Mouse (Mus musculus) frontal cortex, postnatal 36 days (tissue): ENCODE measurements around the gene Plekha4.
"Not testable (repeated sequence)": the region's sequence is repeated elsewhere in the genome, so short reads cannot be mapped to it uniquely, and the experiment has no call there.

ENCODE experiments used
- DNase-seq, 2 experiments: peaks; one replicate each; pipeline ENCODE4 v3.0.0; 2022; ENCODE audit warnings: low spot score in 2 of 2

The Plekha4 gene

GRCm38 (mm10) chr7:45525809-45526473, at the start of gene Plekha4, which contains the start of gene Ppp1r15a:
Plekha4 (plus strand) TSS chr7:45526330.
Ppp1r15a (minus strand) TSS chr7:45526268.
- peak; percentile 96 to 97 for DNase-seq

- no peak for DNase-seq
These were observed 49.7 kb upstream of the Plekha4 start for GRCm38 (mm10) chr7:45476453-45476852.

DNA sequence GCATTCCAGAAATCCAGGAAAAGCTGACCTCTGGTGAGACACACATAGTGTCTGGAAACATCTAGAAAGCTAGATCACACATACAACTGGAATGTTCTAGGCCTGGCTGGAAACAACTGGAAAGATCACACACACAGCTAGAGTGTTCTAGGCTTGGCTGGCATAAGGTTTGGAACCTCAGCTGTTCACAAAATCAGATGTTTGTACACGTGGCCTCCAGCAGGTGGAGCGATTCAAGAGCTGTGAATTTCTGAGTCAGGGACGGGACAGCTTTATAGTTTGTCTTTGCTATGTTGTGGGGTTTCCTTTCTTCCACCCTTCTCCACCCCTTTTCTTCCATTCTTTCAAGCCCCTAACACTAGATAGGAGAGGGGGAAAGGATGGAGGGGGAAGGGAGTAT, 49.1 kb upstream of the Plekha4 start:
- DNase-seq = peak in 1 of 2 experiments; percentile 65

GRCm38 (mm10) chr7:45478774-45479173, 47.4 kb upstream of the Plekha4 start:
- DNase-seq = no peak

DNA sequence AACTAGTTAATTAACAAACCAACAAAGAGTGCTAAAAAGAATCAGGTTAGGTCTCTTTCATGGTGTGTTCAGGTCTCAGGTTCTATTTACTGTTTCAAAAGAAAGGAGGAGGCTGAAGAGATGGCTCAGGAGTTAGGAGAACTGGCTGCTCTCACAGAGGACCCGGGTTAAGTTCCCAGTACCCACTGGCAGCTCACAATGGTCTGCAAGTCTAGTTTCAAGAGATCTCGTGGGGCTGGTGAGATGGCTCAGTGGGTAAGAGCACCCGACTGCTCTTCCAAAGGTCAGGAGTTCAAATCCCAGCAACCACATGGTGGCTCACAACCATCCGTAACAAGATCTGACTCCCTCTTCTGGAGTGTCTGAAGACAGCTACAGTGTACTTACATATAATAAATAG, 45.8 kb upstream of the Plekha4 start:
- not testable (repeated sequence) for DNase-seq

- peak in 1 of 2 experiments; percentile 75 for DNase-seq
These were observed 44.7 kb upstream of the Plekha4 start, which contains the start of gene Tulp2 for GRCm38 (mm10) chr7:45481374-45481927. Tulp2 (plus strand) TSS chr7:45481877.

GRCm38 (mm10) chr7:45482166-45482565, 44.0 kb upstream of the Plekha4 start:
- no peak for DNase-seq

DNA sequence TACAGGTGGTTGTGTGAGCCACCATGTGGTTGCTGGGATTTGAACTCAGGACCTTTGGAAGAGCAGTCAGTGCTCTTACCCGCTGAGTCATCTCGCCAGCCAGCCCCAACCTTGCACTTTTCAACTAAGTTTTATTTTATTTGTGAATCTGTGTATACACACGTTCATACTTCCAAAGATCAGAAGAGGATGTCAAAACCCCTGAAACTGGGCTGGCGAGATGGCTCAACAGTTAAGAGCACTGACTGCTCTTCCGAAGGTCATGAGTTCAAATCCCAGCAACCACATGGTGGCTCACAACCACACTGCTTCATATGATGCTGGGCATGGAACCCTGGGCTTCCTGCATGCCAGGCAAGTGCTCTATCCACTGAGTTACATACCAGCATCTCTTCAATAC, 41.1 kb upstream of the Plekha4 start:
- not testable (repeated sequence) for DNase-seq

GRCm38 (mm10) chr7:45486158-45486557, 40.0 kb upstream of the Plekha4 start:
- no peak for DNase-seq

DNA sequence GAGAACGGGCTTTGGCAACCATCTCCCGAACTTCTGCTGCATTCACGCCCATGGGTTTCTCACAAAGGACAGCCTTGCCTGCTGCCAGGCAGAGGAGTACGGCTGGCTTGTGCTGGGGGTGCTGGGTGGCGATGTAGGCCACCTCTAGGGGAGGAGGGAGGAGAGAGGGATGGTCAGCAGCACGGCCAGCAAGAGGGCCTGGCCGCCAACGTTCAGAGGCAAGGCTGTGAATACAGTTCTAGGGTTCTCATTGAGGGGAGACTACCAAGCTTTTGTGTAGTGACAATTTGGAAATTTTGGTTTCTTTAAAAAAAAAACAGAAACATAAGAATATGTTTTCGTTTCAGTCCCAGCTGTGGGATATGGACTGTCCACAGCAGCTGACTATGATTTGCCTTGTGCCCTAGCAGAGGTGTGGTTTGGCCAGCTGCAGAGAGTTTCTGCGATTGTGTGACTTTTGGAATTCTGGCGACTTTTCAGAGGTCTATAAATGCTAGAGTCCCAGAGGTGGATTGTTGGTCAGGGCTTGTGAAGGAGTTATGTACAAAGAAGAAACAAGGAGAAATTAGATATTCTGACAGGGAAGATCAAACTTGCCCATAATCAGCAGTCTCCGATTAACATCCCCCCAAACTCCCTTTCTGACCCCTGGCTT, 39.2 kb upstream of the Plekha4 start, which contains the start of gene Gm45808:
TSS of gene Gm45808 (minus strand) at position 51 of the 655 bp plus-strand sequence.
- DNase-seq = no peak

DNA sequence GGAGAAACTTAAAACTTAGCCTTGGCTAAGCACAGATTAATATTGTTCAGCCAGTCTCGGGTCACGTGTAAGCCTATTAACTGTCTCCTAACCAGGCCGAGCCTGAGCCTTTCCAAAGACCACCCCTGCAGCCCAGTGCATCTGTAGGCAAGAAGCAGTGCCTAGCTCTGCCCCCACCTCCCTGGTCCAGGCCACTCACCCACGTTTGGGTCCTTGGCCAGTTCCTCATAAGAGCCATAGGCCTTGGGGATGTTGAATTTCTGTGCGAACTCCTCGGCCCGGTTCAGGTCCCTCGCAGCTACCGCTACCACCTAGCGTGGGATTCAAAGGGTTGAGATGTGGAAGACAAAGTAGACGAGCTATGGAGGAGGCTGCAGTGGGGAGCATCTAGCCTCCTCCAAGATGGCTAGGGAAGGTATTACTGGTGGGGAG, 38.3 kb upstream of the Plekha4 start:
- DNase-seq = no peak

DNA sequence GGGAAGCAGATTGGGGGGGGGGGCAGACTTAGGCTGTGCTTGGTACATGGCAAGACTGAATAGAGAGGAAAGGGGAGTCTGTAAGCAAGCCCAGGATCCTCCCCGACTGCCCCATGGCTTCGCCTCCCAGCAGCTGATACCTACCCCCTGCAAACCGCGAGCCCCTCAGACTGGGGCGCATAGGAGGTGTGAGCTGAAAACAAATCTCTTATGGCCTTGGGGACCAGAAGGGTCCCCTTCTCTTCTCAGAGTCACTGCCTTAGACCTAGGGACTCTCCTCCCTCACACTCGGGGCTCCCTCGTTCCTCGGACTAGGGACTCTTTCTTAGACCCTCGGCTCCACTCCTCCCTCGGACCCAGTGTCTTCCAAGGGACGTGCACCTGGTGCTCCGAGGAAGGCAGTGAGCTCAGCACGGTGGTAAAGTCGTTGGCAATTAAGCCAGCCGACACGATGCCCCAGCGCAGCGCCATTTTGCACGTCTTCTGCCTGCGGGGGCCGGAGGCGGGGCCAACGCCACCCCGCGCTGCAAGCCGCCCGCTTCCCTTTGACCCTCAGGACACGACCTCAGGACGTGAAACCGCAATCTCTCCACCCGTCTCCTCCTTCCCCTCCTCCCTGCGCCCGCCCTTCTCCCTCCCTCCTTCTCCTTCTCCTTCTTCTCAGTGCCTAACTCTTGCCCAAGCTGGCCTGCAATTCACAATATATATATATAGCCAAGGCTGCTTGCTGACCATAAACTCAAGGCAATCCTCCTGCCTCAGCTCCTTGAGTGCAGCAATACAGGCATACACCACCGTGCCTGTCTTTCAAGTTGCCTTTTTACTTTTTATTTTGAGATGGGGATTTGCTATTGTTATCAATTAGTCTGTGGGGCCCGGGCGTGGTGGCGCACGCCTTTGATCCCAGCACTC, 37.6 kb upstream of the Plekha4 start, which contains the start of gene Dhdh:
TSS of gene Dhdh (minus strand) at position 513 of the 912 bp plus-strand sequence.
- no peak for DNase-seq

DNA sequence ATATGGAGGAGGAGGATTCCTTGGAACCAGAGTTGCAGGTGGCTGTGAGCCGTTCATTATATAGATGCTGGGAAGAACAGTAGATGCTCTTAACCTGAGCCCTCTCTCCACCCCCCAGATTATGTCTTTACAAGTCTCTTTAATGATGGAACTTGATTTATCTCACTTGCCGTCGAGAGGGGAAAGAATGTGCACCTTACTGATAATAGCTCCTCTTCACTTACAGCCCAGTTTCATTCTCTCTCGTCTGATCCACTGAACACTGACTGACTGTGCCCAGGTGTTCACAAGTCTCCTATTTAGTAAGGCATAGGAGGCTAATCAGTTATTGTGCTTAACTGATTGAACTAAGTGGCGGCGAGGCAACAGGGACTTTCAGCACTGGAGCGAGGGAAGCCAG, 36.6 kb upstream of the Plekha4 start:
- DNase-seq = no peak

DNA sequence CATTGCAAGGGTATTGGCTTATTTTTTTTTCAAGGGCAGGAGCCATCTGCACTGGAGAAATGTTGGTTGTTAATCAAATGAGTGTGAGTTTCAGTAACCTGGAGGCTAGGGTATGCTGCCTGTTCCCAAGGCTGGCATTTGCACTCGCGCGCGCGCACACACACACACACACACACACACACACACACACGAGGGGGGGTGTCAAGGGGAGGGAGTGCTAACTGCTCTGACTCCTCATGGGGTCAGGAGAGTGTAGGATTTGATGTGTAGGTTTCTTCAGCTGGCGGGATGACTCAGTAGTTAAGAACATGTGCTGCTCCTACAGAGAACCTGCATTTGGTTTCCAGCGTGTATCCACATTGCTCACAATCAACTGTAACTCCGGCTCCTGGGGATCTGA, 35.3 kb upstream of the Plekha4 start:
- DNase-seq = no peak

- DNase-seq = no peak
These were observed 34.9 kb upstream of the Plekha4 start for GRCm38 (mm10) chr7:45491264-45491663.

- DNase-seq = no peak
These were observed 33.8 kb upstream of the Plekha4 start for GRCm38 (mm10) chr7:45492225-45492844.

GRCm38 (mm10) chr7:45492951-45493350, 33.2 kb upstream of the Plekha4 start:
- DNase-seq = no peak

GRCm38 (mm10) chr7:45494548-45494947, 31.6 kb upstream of the Plekha4 start:
- no peak for DNase-seq

DNA sequence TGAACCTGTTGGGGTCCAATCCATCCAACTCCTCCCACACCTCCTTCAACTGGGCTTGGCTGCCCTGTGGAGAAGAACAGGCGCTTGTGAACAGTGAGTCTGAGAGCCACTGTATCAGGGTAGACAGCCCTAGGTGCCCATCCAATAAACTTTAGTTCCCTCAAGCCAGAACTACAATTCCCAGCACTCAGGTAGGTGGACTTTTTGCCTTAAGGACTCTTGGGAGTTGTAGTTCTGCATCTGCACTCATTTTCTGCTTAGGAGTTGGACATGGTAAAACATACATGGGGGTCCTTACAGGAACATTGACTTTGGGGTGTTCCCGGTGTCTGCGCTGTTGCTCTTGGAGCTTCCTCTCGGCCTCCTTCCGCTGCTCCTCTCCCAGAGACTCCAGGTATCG, 27.7 kb upstream of the Plekha4 start:
- no peak for DNase-seq

- no peak for DNase-seq
These were observed 18.5 kb upstream of the Plekha4 start for GRCm38 (mm10) chr7:45507583-45507982.

DNA sequence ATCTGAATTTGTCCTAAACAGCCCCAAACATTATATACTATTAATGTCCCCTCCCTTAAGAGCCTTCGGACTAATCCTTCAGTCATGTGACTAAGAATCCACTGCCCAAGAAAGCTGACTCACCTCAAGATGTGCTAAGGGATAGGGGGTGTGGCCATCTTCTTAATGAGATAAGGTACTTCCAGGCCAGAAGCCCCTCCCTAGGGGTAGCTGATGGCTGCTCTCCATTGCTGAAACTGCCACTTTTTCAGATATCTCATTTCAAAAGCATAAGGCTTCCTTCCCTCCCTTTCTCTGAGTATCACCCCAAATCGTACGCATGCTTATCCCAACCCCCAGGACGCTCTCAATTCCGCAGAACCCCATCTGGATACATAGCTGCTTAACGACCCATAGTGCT, 17.6 kb upstream of the Plekha4 start:
- no peak for DNase-seq
